Mouse (Mus musculus): ENCODE data around the gene Srgap1. TPM values are rescaled to one million over a fixed set of nuclear protein-coding genes. Genes with fewer than 3 reads are reported as not detected.

Srgap1 gene
- under 1 TPM in 1 of 2 experiments, not detected in 1; 0.07 TPM for polyA plus RNA-seq (2012; fragmentation: generic; extraction: Trizol)

GRCm38 (mm10) chr10:122046904-122047726, at the start of gene Srgap1:
Gene Srgap1, minus strand, starts transcription at chr10:122047315.

GRCm38 (mm10) chr10:121739548-121740505, 307.3 kb downstream of the Srgap1 start, which contains the start of gene BC048403:
Gene BC048403, plus strand, starts transcription at chr10:121739937.

Other genes with a start within 250 kb of the Srgap1 start
- gene Rxylt1, start 50.1 kb upstream of the Srgap1 start, polyA plus RNA-seq (2012; fragmentation: generic; extraction: Trizol): 10 to 100 TPM in 1 of 2 experiments, 1 to 10 TPM in 1; 4.6 to 24.5 TPM

Measured in C3H10T1/2 (cell line).